8 mouse cellular contexts compared by ENCODE assay signal in genomic region chr10:118141884-118142801, GRCm38 (mm10). TPM values are rescaled to one million over a fixed set of nuclear protein-coding genes. Genes with fewer than 3 reads are reported as not detected.
DNase-seq lines count a peak whose midpoint lies in the region; ATAC-seq and TF ChIP-seq lines count a peak whose summit lies in the region.

No protein-coding gene starts in this region.

- peak overlapping the region; percentile 72 for H3K4me3 ChIP-seq in lung, adult 2 months (replicated peaks; ENCODE audit: extremely low read depth, low read depth, low read length)
- peak overlapping the region; percentile 86 for H3K4me3 ChIP-seq in embryonic facial prominence, embryonic 13.5 days
- peak overlapping the region; percentile 90 for H3K4me3 ChIP-seq in hindbrain, postnatal 0 days (ENCODE audit: low read length)
- peak overlapping the region; percentile 89 for H3K4me3 ChIP-seq in lung, embryonic 16.5 days (ENCODE audit: low read length)
- peak overlapping the region; percentile 76 for H3K4me3 ChIP-seq in stomach, postnatal 0 days (ENCODE audit: low read depth, low read length)

- no peak for TF ChIP-seq POLR2A in lung, adult 2 months (IDR thresholded peaks at IDR 0.05; ENCODE audit: borderline replicate concordance, extremely low read depth, low read depth, low read length)

- no peaks in the 10 kb centered on the region for H3K27me3 ChIP-seq in embryonic facial prominence, embryonic 13.5 days
- H3K27me3 ChIP-seq in hindbrain, postnatal 0 days (ENCODE audit: insufficient read depth, low read length) = no peaks in the 10 kb centered on the region
- H3K27me3 ChIP-seq in lung, embryonic 16.5 days (ENCODE audit: control insufficient read depth, insufficient read depth, low read depth, low read length) = no peaks in the 10 kb centered on the region
- H3K27me3 ChIP-seq in stomach, postnatal 0 days (ENCODE audit: control insufficient read depth, insufficient read depth, low read length) = no peaks in the 10 kb centered on the region

- 4% methylated on average over 52 of the region's 53 CpGs for WGBS in lung, adult 2 months
- 2% methylated on average over 53 of the region's 53 CpGs for WGBS in embryonic facial prominence, embryonic 13.5 days
- WGBS in hindbrain, postnatal 0 days = 3% methylated on average over 52 of the region's 53 CpGs
- 2% methylated on average over 43 of the region's 53 CpGs for WGBS in lung, embryonic 16.5 days
- 2% methylated on average over 45 of the region's 53 CpGs for WGBS in stomach, postnatal 0 days

- no peak for TF ChIP-seq CTCF in lung, adult 2 months (IDR thresholded peaks at IDR 0.05; ENCODE audit: insufficient read depth, low read length)
- TF ChIP-seq CTCF in hindbrain, postnatal 0 days (IDR thresholded peaks at IDR 0.05; ENCODE audit: low read depth) = no peak
- TF ChIP-seq CTCF in stomach, postnatal 0 days (IDR thresholded peaks at IDR 0.05; ENCODE audit: low read depth) = no peak

- H3K27ac ChIP-seq in embryonic facial prominence, embryonic 13.5 days = no peak overlapping the region
- no peak overlapping the region for H3K27ac ChIP-seq in hindbrain, postnatal 0 days
- peak overlapping the region; percentile 42; the same call in 1 of the 2 replicates for H3K27ac ChIP-seq in lung, embryonic 16.5 days (ENCODE audit: low read length)
- H3K27ac ChIP-seq in stomach, postnatal 0 days (replicated peaks) = no peak overlapping the region

- peak; percentile 65; the same call in 1 of the 2 replicates for ATAC-seq in embryonic facial prominence, embryonic 13.5 days (ENCODE audit: insufficient number of reproducible peaks, insufficient read depth, low FRiP score, low TSS enrichment, low read depth)
- peak; percentile 70 for ATAC-seq in hindbrain, postnatal 0 days
- peak; percentile 60; the same call in 1 of the 2 replicates for ATAC-seq in lung, embryonic 16.5 days (ENCODE audit: low read depth)
- no peak; the same call in 1 of the 2 replicates for ATAC-seq in stomach, postnatal 0 days (ENCODE audit: low FRiP score, low TSS enrichment)

- H3K9me3 ChIP-seq in embryonic facial prominence, embryonic 13.5 days = no peaks in the 10 kb centered on the region
- no peaks in the 10 kb centered on the region for H3K9me3 ChIP-seq in hindbrain, postnatal 0 days (ENCODE audit: low read length)
- H3K9me3 ChIP-seq in lung, embryonic 16.5 days (ENCODE audit: control insufficient read depth, low read length) = no peaks in the 10 kb centered on the region
- no peaks in the 10 kb centered on the region for H3K9me3 ChIP-seq in stomach, postnatal 0 days (ENCODE audit: control insufficient read depth, low read length)

- peak overlapping the region; percentile 73 for H3K4me2 ChIP-seq in embryonic facial prominence, embryonic 13.5 days
- H3K4me2 ChIP-seq in hindbrain, postnatal 0 days (ENCODE audit: low read depth, low read length) = peak overlapping the region; percentile 77
- peak overlapping the region; percentile 55 for H3K4me2 ChIP-seq in lung, embryonic 16.5 days (ENCODE audit: low read depth, low read length)
- H3K4me2 ChIP-seq in stomach, postnatal 0 days (replicated peaks; ENCODE audit: low read depth) = peak overlapping the region; percentile 87

- no peaks in the 10 kb centered on the region; the same call in 1 of the 2 replicates for H3K4me1 ChIP-seq in lung, adult 2 months (ENCODE audit: control insufficient read depth, insufficient read depth, low read length)
- peaks cover 11% of the 10 kb centered on the region for H3K4me1 ChIP-seq in embryonic facial prominence, embryonic 13.5 days
- 0 out of 2 replicates have a peak, but pooled peaks cover 3% of the 10 kb centered on the region for H3K4me1 ChIP-seq in hindbrain, postnatal 0 days (ENCODE audit: insufficient read depth, low read length)
- H3K4me1 ChIP-seq in lung, embryonic 16.5 days (replicated peaks; ENCODE audit: control insufficient read depth, insufficient read depth, low read length) = peaks cover 9% of the 10 kb centered on the region
- no peaks in the 10 kb centered on the region for H3K4me1 ChIP-seq in stomach, postnatal 0 days (replicated peaks; ENCODE audit: control insufficient read depth, insufficient read depth)

- peaks cover 10% of the 10 kb centered on the region for H3K36me3 ChIP-seq in embryonic facial prominence, embryonic 13.5 days
- no peaks in the 10 kb centered on the region for H3K36me3 ChIP-seq in hindbrain, postnatal 0 days (ENCODE audit: insufficient read depth, low read length)
- H3K36me3 ChIP-seq in lung, embryonic 16.5 days (ENCODE audit: control insufficient read depth, insufficient read depth, low read length) = no peaks in the 10 kb centered on the region; the same call in 1 of the 2 replicates
- H3K36me3 ChIP-seq in stomach, postnatal 0 days (ENCODE audit: control insufficient read depth, insufficient read depth, low read length) = no peaks in the 10 kb centered on the region

- DNase-seq in lung, adult 2 months = no peak
- DNase-seq in lung, postnatal 10 days = no peak
- peak; percentile 43 for DNase-seq in hindbrain, postnatal 0 days (ENCODE audit: low spot score)
- DNase-seq in stomach, postnatal 0 days (ENCODE audit: low spot score) = no peak
- no peak for DNase-seq in urinary bladder, adult 18-20 months (ENCODE audit: low spot score in 2 of 2)
- no peak for DNase-seq in adrenal gland, adult 8-10 months

- no peak for TF ChIP-seq EP300 in stomach, postnatal 0 days (optimal IDR thresholded peaks at IDR 0.05)

- H3K9ac ChIP-seq in embryonic facial prominence, embryonic 13.5 days = peak overlapping the region; percentile 79
- peak overlapping the region; percentile 64 for H3K9ac ChIP-seq in hindbrain, postnatal 0 days (replicated peaks; ENCODE audit: low read length)
- H3K9ac ChIP-seq in lung, embryonic 16.5 days (ENCODE audit: low read length) = peak overlapping the region; percentile 82
- H3K9ac ChIP-seq in stomach, postnatal 0 days (ENCODE audit: low read length) = peak overlapping the region; percentile 67

RNA-seq across cellular contexts. Expression of gene Mdm1, which starts 0.5 kb away (rescaled TPM):
- 5.1 and 8.4 TPM in 2 replicates for polyA plus RNA-seq in lung, adult 2 months (2012; rRNA removed)
- 39.6 and 40.8 TPM in 2 replicates for polyA plus RNA-seq in embryonic facial prominence, embryonic 13.5 days (2015; fragmentation: Nextera tagmentation; extraction: Ambion mirVana)
- total RNA-seq in hindbrain, postnatal 0 days (2014; rRNA removed) = 26.4 and 31.0 TPM in 2 replicates
- 23.0 and 25.1 TPM in 2 replicates for polyA plus RNA-seq in hindbrain, postnatal 0 days (2015; fragmentation: Nextera tagmentation; extraction: Ambion mirVana)
- polyA plus RNA-seq in lung, embryonic 16.5 days (2015; fragmentation: Nextera tagmentation; extraction: Ambion mirVana) = 42.8 and 44.5 TPM in 2 replicates
- 4.5 and 5.3 TPM in 2 replicates for polyA plus RNA-seq in stomach, postnatal 0 days (2015; fragmentation: Nextera tagmentation; extraction: Ambion mirVana)
- 10 to 100 TPM; 11.6 to 15.6 (median 14.0) TPM for total RNA-seq in adrenal gland, adult 8-10 months (2022)
